Mouse (Mus musculus): ENCODE data around the gene Pygm.

DNA sequence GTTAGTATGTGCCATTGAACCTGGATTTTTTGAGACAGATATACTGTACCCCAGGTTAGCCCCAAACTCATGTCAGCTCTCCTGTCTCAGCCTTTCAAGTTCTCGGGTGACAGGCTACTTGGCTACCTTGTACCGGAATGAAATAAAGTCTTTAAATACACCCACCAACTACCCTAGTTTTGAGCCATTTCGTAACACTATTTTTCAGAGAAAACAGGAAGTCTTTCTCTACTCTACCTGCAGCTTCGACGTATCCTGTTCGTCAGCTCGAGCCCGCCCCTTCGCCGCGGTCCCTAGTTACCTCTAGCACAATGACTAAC, 21.1 kb upstream of the Pygm start:
- TF ChIP-seq CTCF (IDR thresholded peaks at IDR 0.05; ENCODE audit: control insufficient read depth, insufficient read depth, low read length) (no peak), POLR2A (IDR thresholded peaks at IDR 0.05; ENCODE audit: borderline replicate concordance, control insufficient read depth, low read depth, low read length) (no peak)

All from bone marrow, adult 2 months (tissue).